Mouse (Mus musculus) heart, postnatal 0 days (tissue): Measurements from ENCODE around the gene 4930407I10Rik.

Experiments used
- CTCF ChIP-seq: IDR thresholded peaks from 2 replicates; pipeline ENCODE4 v1.5.1; 2016; ENCODE audit warnings: antibody characterized with exemption, control low read depth, low read depth
- EP300 ChIP-seq: IDR thresholded peaks from 2 replicates; pipeline ENCODE4 v1.6.1; 2016; ENCODE audit warnings: antibody characterized with exemption, low read depth

DNA sequence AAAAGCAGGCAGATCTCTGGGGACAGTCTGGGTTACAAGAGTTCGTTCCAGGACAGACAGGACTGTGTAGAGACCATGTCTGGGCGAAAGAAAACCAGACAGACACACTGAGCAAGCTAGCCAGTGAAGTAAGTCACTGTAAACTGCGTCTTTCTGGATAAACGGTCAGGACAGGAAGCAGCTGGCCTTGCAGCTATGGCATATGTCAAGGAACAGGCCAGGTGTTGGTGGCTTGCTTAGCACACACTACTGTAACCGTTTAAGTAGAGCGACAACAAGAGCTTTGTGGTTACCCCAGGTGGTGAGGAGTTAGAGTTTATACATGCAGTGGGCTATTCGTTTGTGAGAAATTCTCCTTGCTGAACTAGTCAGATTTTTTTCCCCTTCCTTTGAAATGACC lies 31.2 kb upstream of the 4930407I10Rik start:
- TF ChIP-seq CTCF, result no peak
- no peak for TF ChIP-seq EP300
